In the genomic region with DNA sequence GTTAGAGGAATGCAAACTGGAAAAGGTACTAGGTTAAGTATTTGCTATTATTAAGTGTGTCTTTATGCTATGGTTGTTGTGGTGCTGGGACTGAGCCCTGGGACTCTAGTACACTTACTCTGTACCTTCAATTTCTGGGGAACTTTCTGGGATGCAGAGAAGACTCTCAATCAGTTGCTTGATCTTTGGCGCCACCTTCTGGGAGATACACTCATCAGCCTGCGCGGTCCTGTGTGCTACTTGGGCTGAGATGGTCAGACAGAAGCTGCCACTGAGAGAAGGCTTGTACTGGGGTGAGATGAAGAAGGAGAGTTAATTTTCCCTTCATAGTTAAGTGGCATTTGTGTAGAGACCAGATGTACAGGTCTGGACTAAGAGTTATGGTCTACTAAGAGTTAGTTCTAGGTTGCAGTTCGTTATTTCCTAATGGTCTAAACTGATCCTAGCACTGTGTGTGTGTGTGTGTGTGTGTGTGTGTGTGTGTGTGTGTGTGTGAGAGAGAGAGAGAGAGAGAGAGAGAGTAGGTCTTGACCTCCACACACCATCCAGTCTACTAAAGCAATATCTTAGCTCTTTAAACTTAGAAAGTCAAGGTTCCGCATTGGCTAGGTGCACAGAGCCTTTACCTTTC, we compare ENCODE assay signal across 9 mouse cellular contexts. TPM values are rescaled to one million over a fixed set of nuclear protein-coding genes. Genes with fewer than 3 reads are reported as not detected.
DNase-seq lines count a peak whose midpoint lies in the region; ATAC-seq and TF ChIP-seq lines count a peak whose summit lies in the region.
"Had no signal": no experiment of that assay in that cellular context is flagged by ENCODE, and none has a peak within 500 bp of the region (broad histone marks: within the 10 kb centered on the region; RNA-seq: fewer than 3 reads in every experiment).

No protein-coding gene starts in this region.

- WGBS in forebrain, embryonic 15.5 days = 37% methylated on average over 5 of the region's 5 CpGs
- WGBS in hindbrain, embryonic 11.5 days = 36% methylated on average over 5 of the region's 5 CpGs

- no peak overlapping the region for H3K4me2 ChIP-seq in forebrain, embryonic 15.5 days (replicated peaks)
- H3K4me2 ChIP-seq in hindbrain, embryonic 11.5 days (replicated peaks; ENCODE audit: low read depth, low read length) = no peak overlapping the region
- H3K4me2 ChIP-seq: liver, embryonic 15.5 days had no signal

- peak; percentile 87 for ATAC-seq in forebrain, embryonic 15.5 days (replicated peaks)
- 0 out of 2 replicates have a peak, but pooled peaks have one; percentile 63 for ATAC-seq in hindbrain, embryonic 11.5 days (ENCODE audit: low FRiP score)

- no peaks in the 10 kb centered on the region for H3K9me3 ChIP-seq in ES-E14 (ENCODE audit: control insufficient read depth, insufficient read depth, low read depth, low read length)
- no peaks in the 10 kb centered on the region for H3K9me3 ChIP-seq in forebrain, embryonic 15.5 days
- H3K9me3 ChIP-seq in hindbrain, embryonic 11.5 days (ENCODE audit: control insufficient read depth, low read length) = no peaks in the 10 kb centered on the region
- H3K9me3 ChIP-seq: liver, embryonic 15.5 days had no signal

- H3K27me3 ChIP-seq in forebrain, embryonic 15.5 days = no peaks in the 10 kb centered on the region
- H3K27me3 ChIP-seq in hindbrain, embryonic 11.5 days (ENCODE audit: control insufficient read depth, insufficient read depth, low read length) = no peaks in the 10 kb centered on the region
- H3K27me3 ChIP-seq: liver, embryonic 15.5 days had no signal

- peak; percentile 73 for DNase-seq in ES-E14 (ENCODE audit: low read depth, low spot score)
- peak; percentile 32 for DNase-seq in c-Kit-positive CD71-positive TER-119-positive erythroid progenitor cells, embryonic 14.5 days (ENCODE audit: low spot score)
- DNase-seq in hindbrain, embryonic 11.5 days (ENCODE audit: low spot score) = peak; percentile 89
- DNase-seq in layer of hippocampus, adult 9-10 months (ENCODE audit: low spot score) = peak; percentile 76
- DNase-seq in lung, postnatal 10 days = peak; percentile 82
- peak; percentile 34 for DNase-seq in retina, adult 2 months (ENCODE audit: low read depth, low spot score)
- peak; percentile 35 for DNase-seq in urinary bladder, postnatal 10 days (ENCODE audit: low spot score)

- H3K27ac ChIP-seq in ES-E14 (ENCODE audit: insufficient read depth, low read depth, low read length, poor library complexity, severe bottlenecking) = no peak overlapping the region
- no peak overlapping the region for H3K27ac ChIP-seq in forebrain, embryonic 15.5 days (replicated peaks)
- H3K27ac ChIP-seq in hindbrain, embryonic 11.5 days (ENCODE audit: low read depth, low read length) = no peak overlapping the region
- H3K27ac ChIP-seq: liver, embryonic 15.5 days had no signal

- H3K36me3 ChIP-seq in ES-E14 (ENCODE audit: control insufficient read depth, insufficient read depth, low read length, poor library complexity, severe bottlenecking) = no peaks in the 10 kb centered on the region
- H3K36me3 ChIP-seq in forebrain, embryonic 15.5 days = no peaks in the 10 kb centered on the region
- H3K36me3 ChIP-seq in hindbrain, embryonic 11.5 days (ENCODE audit: control insufficient read depth, insufficient read depth, low read length) = no peaks in the 10 kb centered on the region
- H3K36me3 ChIP-seq: liver, embryonic 15.5 days had no signal

- in situ Hi-C loops in ES-E14 (cut with MboI; ENCODE audit: low sequenced_read_pairs in 2 of 2, unreplicated experiment in 2 of 2) = no loop called here

- H3K4me1 ChIP-seq in ES-E14 (ENCODE audit: control insufficient read depth in 2 of 2, insufficient read depth in 2 of 2, low read length in 2 of 2, poor library complexity in 1 of 2) = no peaks in the 10 kb centered on the region
- H3K4me1 ChIP-seq in forebrain, embryonic 15.5 days = no peaks in the 10 kb centered on the region
- H3K4me1 ChIP-seq in hindbrain, embryonic 11.5 days (replicated peaks; ENCODE audit: control insufficient read depth, insufficient read depth, low read length) = no peaks in the 10 kb centered on the region
- H3K4me1 ChIP-seq: liver, embryonic 15.5 days had no signal

- no peak overlapping the region for H3K4me3 ChIP-seq in ES-E14 (ENCODE audit: insufficient read depth in 1 of 2, low read depth in 1 of 2, low read length in 2 of 2, poor library complexity in 1 of 2, severe bottlenecking in 1 of 2)
- H3K4me3 ChIP-seq in forebrain, embryonic 15.5 days = no peak overlapping the region
- H3K4me3 ChIP-seq in hindbrain, embryonic 11.5 days (ENCODE audit: low read depth, low read length) = no peak overlapping the region
- H3K4me3 ChIP-seq: liver, embryonic 15.5 days had no signal

- H3K9ac ChIP-seq in ES-E14 (ENCODE audit: insufficient read depth, low read depth, low read length, poor library complexity, severe bottlenecking) = no peak overlapping the region
- H3K9ac ChIP-seq in forebrain, embryonic 15.5 days (replicated peaks) = no peak overlapping the region
- H3K9ac ChIP-seq in hindbrain, embryonic 11.5 days (ENCODE audit: low read depth, low read length) = no peak overlapping the region
- H3K9ac ChIP-seq: liver, embryonic 15.5 days had no signal

TF ChIP-seq in ES-E14, 5 proteins besides CTCF, POLR2A, EP300 and RAD21:
- TF ChIP-seq ZC3H11A (IDR thresholded peaks at IDR 0.05; ENCODE audit: borderline replicate concordance, low read depth, low read length) (peak; percentile 43; the same call in 1 of the 2 replicates), HCFC1 (IDR thresholded peaks at IDR 0.05; ENCODE audit: borderline replicate concordance, insufficient read depth, low read length) (no peak)
TF ChIP-seq in ES-E14: peak in this region for 1.

RNA-seq across cellular contexts. Expression of gene S100a7a, which starts 0.8 kb away (rescaled TPM):
- 0.32 and 1.1 TPM in 2 replicates for total RNA-seq in ES-E14 (2012; rRNA removed)
- polyA plus RNA-seq in forebrain, embryonic 15.5 days (2015; fragmentation: Nextera tagmentation; extraction: Ambion mirVana) = not detected in 2 replicates
- not detected in 2 replicates for polyA plus RNA-seq in hindbrain, embryonic 11.5 days (2014; fragmentation: Nextera tagmentation; extraction: Ambion mirVana)
- polyA plus RNA-seq: liver, embryonic 15.5 days had no signal

RNA-seq across cellular contexts. Expression of gene S100a8, which starts 15.8 kb away (rescaled TPM):
- total RNA-seq in ES-E14 (2012; rRNA removed) = not detected in 2 replicates
- polyA plus RNA-seq in forebrain, embryonic 15.5 days (2015; fragmentation: Nextera tagmentation; extraction: Ambion mirVana) = 2.8 and 6.1 TPM in 2 replicates
- 2.8 and 4.2 TPM in 2 replicates for polyA plus RNA-seq in hindbrain, embryonic 11.5 days (2014; fragmentation: Nextera tagmentation; extraction: Ambion mirVana)

RNA-seq across cellular contexts. Expression of gene S100a6, which starts 40.3 kb away (rescaled TPM):
- 488 and 912 TPM in 2 replicates for total RNA-seq in ES-E14 (2012; rRNA removed)
- polyA plus RNA-seq in forebrain, embryonic 15.5 days (2015; fragmentation: Nextera tagmentation; extraction: Ambion mirVana) = 12.8 and 18.5 TPM in 2 replicates
- polyA plus RNA-seq in hindbrain, embryonic 11.5 days (2014; fragmentation: Nextera tagmentation; extraction: Ambion mirVana) = 23.5 and 25.9 TPM in 2 replicates

RNA-seq across cellular contexts. Expression of gene S100a9, which starts 42.5 kb away (rescaled TPM):
- not detected in 2 replicates for total RNA-seq in ES-E14 (2012; rRNA removed)
- polyA plus RNA-seq in forebrain, embryonic 15.5 days (2015; fragmentation: Nextera tagmentation; extraction: Ambion mirVana) = 2.1 and 2.2 TPM in 2 replicates
- 0.86 and 3.1 TPM in 2 replicates for polyA plus RNA-seq in hindbrain, embryonic 11.5 days (2014; fragmentation: Nextera tagmentation; extraction: Ambion mirVana)

RNA-seq across cellular contexts. Expression of gene S100a5, which starts 44.7 kb away (rescaled TPM):
- not detected in 2 replicates for total RNA-seq in ES-E14 (2012; rRNA removed)
- not detected in 2 replicates for polyA plus RNA-seq in forebrain, embryonic 15.5 days (2015; fragmentation: Nextera tagmentation; extraction: Ambion mirVana)
- not detected in 2 replicates for polyA plus RNA-seq in hindbrain, embryonic 11.5 days (2014; fragmentation: Nextera tagmentation; extraction: Ambion mirVana)
- polyA plus RNA-seq: liver, embryonic 15.5 days had no signal

Comparison
In these comparisons a context has a peak if more than half of its experiments do, and no peak if none do; other contexts are left out.
1. DNase-seq: peak in every context shown above with its lines; median percentile 89 in hindbrain, embryonic 11.5 days; 82 in lung, postnatal 10 days; 76 in layer of hippocampus, adult 9-10 months; 73 in ES-E14; 35 in urinary bladder, postnatal 10 days; 34 in retina, adult 2 months; 32 in c-Kit-positive CD71-positive TER-119-positive erythroid progenitor cells, embryonic 14.5 days.